8 mouse cellular contexts compared by ENCODE assay signal in the genomic region with DNA sequence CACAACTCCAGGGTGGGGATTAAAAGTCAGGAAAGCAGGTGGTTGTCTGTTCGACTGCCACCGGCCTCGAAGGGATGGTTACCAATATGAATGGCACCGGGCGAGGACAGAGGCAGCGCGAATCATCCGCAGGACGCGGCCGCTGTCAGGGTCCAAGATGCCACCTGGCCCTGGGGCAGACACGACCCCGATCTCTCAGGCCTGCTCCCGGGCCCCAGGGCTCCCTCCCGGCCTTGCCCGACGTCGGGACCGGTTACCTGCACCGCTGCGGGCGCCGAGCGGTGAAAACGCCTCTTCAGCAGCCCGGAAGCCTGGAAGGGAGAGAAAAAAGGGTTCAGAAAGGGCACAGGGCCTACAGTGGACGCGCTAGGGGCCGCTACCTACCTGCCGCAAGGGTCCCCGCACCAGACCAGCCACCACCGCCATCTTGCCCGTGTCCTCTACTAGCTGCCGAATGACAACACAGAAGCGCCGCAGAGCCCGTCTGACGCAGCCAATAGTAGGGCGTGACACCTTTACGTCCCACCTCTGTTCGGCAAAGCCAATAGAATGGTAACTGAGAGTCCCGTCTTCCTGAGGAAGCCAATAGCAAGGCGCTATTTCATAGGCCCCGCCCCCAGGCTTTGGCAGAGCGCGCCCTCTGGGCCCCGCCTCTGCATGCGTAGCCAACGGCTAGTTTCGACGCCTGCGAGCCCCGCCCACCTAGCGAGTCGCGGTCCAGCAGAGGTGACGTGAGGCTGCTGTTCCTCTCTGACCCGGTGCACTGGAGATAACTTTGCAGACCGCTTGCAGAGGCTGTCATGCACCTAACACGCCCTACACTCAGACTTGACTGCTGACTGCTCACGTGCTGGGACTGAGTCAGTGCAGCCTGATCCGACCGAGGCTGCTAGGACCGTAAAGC. TPM values are rescaled to one million over a fixed set of nuclear protein-coding genes. Genes with fewer than 3 reads are reported as not detected.
DNase-seq lines count a peak whose midpoint lies in the region; ATAC-seq and TF ChIP-seq lines count a peak whose summit lies in the region.

A gene (minus strand): TSS at position 519 of the 904 bp plus-strand sequence.

- peak within 1 kb of the TSS; percentile 52 for H3K4me2 ChIP-seq in kidney, embryonic 14.5 days (replicated peaks; ENCODE audit: low read depth, low read length)
- H3K4me2 ChIP-seq in limb, embryonic 15.5 days, result peak within 1 kb of the TSS; percentile 76

- TF ChIP-seq CTCF in bone marrow macrophage, adult 2 months (IDR thresholded peaks at IDR 0.05; ENCODE audit: low read depth, low read length), result no peak
- TF ChIP-seq CTCF in embryonic fibroblast, embryonic 13.5 days (IDR thresholded peaks at IDR 0.05; ENCODE audit: borderline replicate concordance, insufficient read depth, low read length), result no peak

- TF ChIP-seq POLR2A in bone marrow macrophage, adult 2 months (IDR thresholded peaks at IDR 0.05; ENCODE audit: borderline replicate concordance, low read depth, low read length), result no peak
- TF ChIP-seq POLR2A in embryonic fibroblast, embryonic 13.5 days (IDR thresholded peaks at IDR 0.05; ENCODE audit: low read depth, low read length), result peak; percentile 83

- no peaks in the 10 kb centered on the region for H3K27me3 ChIP-seq in kidney, embryonic 14.5 days (ENCODE audit: control insufficient read depth, insufficient read depth, low read length)
- H3K27me3 ChIP-seq in limb, embryonic 15.5 days, result no peaks in the 10 kb centered on the region

- H3K9ac ChIP-seq in kidney, embryonic 14.5 days (ENCODE audit: low read depth, low read length), result peak within 1 kb of the TSS; percentile 91
- H3K9ac ChIP-seq in limb, embryonic 15.5 days, result peak within 1 kb of the TSS; percentile 94

- H3K4me1 ChIP-seq in bone marrow macrophage, adult 2 months (ENCODE audit: control insufficient read depth, insufficient read depth, low read length), result peaks cover 18% of the 10 kb centered on the region
- H3K4me1 ChIP-seq in embryonic fibroblast, embryonic 13.5 days (ENCODE audit: control insufficient read depth, insufficient read depth, low read length), result peaks cover 4% of the 10 kb centered on the region; the same call in 1 of the 2 replicates
- peaks cover 8% of the 10 kb centered on the region for H3K4me1 ChIP-seq in kidney, embryonic 14.5 days (ENCODE audit: control insufficient read depth, insufficient read depth, low read length)
- H3K4me1 ChIP-seq in limb, embryonic 15.5 days, result peaks cover 9% of the 10 kb centered on the region

- H3K9me3 ChIP-seq in kidney, embryonic 14.5 days (ENCODE audit: control insufficient read depth, low read length), result no peaks in the 10 kb centered on the region
- no peaks in the 10 kb centered on the region for H3K9me3 ChIP-seq in limb, embryonic 15.5 days

- ATAC-seq in kidney, embryonic 14.5 days (ENCODE audit: low FRiP score, low TSS enrichment), result peak; percentile 100
- ATAC-seq in limb, embryonic 15.5 days (ENCODE audit: insufficient number of reproducible peaks, low FRiP score, low TSS enrichment, low read depth), result peak; percentile 99

- H3K4me3 ChIP-seq in bone marrow macrophage, adult 2 months (ENCODE audit: insufficient read depth, low read length), result peak within 1 kb of the TSS; percentile 97
- peak within 1 kb of the TSS; percentile 95 for H3K4me3 ChIP-seq in embryonic fibroblast, embryonic 13.5 days (ENCODE audit: insufficient read depth, low read length)
- H3K4me3 ChIP-seq in kidney, embryonic 14.5 days (ENCODE audit: low read length), result peak within 1 kb of the TSS; percentile 98
- H3K4me3 ChIP-seq in limb, embryonic 15.5 days, result peak within 1 kb of the TSS; percentile 96

- peaks cover 27% of the 10 kb centered on the region for H3K36me3 ChIP-seq in kidney, embryonic 14.5 days (ENCODE audit: control insufficient read depth, insufficient read depth, low read length)
- H3K36me3 ChIP-seq in limb, embryonic 15.5 days, result peaks cover 32% of the 10 kb centered on the region

- peak; percentile 99 for DNase-seq in A20 (ENCODE audit: low read depth, low spot score)
- peak; percentile 99 to 100 for DNase-seq in heart, adult 9 months (ENCODE audit: low spot score in 2 of 2)
- DNase-seq in monocyte, adult 2 months (ENCODE audit: low read depth in 1 of 2, low spot score in 2 of 2), result peak; percentile 98 to 99
- peak; percentile 100 for DNase-seq in spleen, postnatal 36 days (ENCODE audit: low spot score in 2 of 2)

- H3K27ac ChIP-seq in bone marrow macrophage, adult 2 months (ENCODE audit: insufficient read depth, low read depth, low read length), result peak within 1 kb of the TSS; percentile 61
- peak within 1 kb of the TSS; percentile 1; the same call in 1 of the 2 replicates for H3K27ac ChIP-seq in embryonic fibroblast, embryonic 13.5 days (ENCODE audit: insufficient read depth, low read length)
- peak within 1 kb of the TSS; percentile 69 for H3K27ac ChIP-seq in kidney, embryonic 14.5 days (ENCODE audit: low read depth, low read length)
- peak within 1 kb of the TSS; percentile 83 for H3K27ac ChIP-seq in limb, embryonic 15.5 days

- under 1% methylated on average over 64 of the region's 64 CpGs for WGBS in kidney, embryonic 14.5 days
- WGBS in limb, embryonic 15.5 days, result under 1% methylated on average over 64 of the region's 64 CpGs

RNA-seq across cellular contexts. Expression of the gene that starts here (rescaled TPM):
- polyA plus RNA-seq in bone marrow macrophage, adult 2 months (2012; ENCODE audit: insufficient read depth, insufficient read length, missing spikeins), result 58.0 and 67.2 TPM in 2 replicates
- polyA plus RNA-seq in embryonic fibroblast, embryonic 13.5 days (2011; ENCODE audit: insufficient read length, low read depth, missing spikeins), result 83.3 and 92.5 TPM in 2 replicates
- polyA plus RNA-seq in kidney, embryonic 14.5 days (2014; fragmentation: Nextera tagmentation; extraction: Ambion mirVana), result 231 and 247 TPM in 2 replicates
- 171 and 200 TPM in 2 replicates for polyA plus RNA-seq in limb, embryonic 15.5 days (2015; fragmentation: Nextera tagmentation; extraction: Ambion mirVana)

Comparison
In these comparisons a context has a peak if more than half of its experiments do, and no peak if none do; other contexts are left out.
1. Peak in every context shown above with its lines: DNase-seq, ATAC-seq, H3K4me3 ChIP-seq and H3K27ac ChIP-seq.
2. H3K27ac ChIP-seq: peak in every context shown above with its lines; median percentile 83 in limb, embryonic 15.5 days; 69 in kidney, embryonic 14.5 days; 61 in bone marrow macrophage, adult 2 months; 1 in embryonic fibroblast, embryonic 13.5 days.